Mouse (Mus musculus) R1 (cell line): Measurements from ENCODE around the gene Gdf9.

ENCODE experiments used
- DNase-seq: peaks from one replicate; pipeline ENCODE4 v3.0.0-alpha.2; 2018; ENCODE audit warnings: low read depth, low spot score

Gene Gdf9

GRCm38 (mm10) chr11:53445562-53445961 lies 14.7 kb downstream of the Gdf9 start:
- DNase-seq, result peak; percentile 36

GRCm38 (mm10) chr11:53446183-53446582 lies 15.4 kb downstream of the Gdf9 start:
- no peak for DNase-seq

DNA sequence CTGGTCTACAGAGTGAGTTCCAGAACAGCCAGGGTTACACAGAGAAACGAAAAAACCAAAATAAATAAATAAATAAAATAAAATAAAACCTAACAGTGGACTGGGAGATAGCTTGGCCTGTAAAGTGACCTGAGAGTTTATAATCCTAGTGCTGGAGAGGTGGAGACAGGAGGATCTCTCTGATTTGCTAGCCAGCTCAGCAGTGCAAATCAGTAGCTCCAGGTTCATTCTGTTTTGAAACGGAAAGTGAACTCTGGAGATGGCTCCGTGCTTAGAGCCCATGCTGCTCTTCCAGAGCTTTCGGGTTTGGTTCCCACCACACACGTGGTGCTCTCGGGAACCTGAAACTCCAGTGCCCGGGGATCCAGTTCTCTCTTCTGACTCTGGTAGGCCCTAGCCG lies 17.2 kb downstream of the Gdf9 start:
- DNase-seq, result no peak

DNA sequence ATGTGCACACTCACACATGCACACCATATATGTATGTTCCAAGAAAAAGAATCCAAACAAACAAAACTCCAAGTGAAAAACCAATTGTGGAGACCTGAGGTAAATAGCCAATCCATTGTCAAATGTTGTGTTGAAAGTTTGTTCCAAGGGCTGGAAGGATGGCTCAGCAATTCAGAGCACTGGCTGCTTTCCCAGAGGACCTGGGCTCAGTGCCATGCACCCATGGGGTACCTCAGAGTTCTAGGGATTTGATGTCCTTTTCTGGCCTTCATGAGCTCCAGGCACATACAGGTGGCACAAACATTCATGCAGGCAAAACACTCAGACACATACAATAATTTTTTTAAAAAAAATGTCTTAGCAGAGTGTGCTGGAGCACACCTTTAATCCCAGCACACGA lies 17.7 kb downstream of the Gdf9 start:
- no peak for DNase-seq

DNA sequence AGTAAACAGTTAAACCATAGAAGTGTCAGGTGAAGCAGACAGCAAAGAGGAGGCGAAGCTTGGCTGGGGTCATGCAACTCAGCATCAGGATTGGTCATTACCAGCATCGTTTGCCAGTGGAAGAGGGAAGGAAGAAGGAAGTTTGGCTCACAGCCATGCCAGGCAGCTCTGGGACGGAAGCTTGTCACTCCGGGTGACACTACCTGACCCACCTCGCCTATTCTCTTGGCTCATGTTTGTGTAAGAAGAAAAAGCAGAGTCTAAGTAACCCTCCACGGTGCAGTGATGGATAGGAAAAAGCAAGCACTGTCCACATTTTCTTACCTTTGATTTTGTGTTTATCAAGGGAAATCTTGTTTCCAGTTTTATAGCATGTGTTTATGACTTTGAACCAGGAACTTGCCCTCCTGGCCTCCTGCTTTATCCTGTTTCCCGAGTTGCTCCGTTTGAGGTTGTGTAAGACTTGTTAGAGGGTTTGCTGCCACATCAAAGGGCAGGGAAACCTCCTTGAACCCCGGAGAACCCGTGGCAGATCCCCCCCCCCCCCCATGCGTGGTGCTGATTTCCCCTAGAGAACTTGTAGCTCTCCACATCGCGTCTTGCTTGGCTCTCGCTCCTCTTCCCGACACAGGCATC lies 19.4 kb downstream of the Gdf9 start:
- no peak for DNase-seq

DNA sequence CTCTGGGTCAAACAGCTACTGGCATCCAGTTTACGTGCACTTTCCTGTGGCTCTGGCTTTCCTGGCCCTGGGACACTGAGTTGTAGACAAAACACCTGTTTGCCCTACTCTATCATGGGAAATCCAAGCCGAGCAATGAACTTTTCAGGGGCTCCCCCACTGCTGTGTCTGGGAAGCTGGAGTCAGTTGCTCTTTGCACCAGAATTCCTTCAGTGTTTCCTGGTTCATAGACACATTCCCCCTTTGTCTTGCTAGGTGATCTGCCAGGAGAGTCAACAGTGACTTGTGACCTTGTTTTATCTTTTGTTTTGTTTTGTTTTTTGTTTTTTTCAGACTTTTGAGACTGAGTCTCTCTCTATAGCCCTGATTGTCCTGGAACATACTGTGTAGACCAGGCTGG lies 20.5 kb downstream of the Gdf9 start:
- DNase-seq, result no peak

DNA sequence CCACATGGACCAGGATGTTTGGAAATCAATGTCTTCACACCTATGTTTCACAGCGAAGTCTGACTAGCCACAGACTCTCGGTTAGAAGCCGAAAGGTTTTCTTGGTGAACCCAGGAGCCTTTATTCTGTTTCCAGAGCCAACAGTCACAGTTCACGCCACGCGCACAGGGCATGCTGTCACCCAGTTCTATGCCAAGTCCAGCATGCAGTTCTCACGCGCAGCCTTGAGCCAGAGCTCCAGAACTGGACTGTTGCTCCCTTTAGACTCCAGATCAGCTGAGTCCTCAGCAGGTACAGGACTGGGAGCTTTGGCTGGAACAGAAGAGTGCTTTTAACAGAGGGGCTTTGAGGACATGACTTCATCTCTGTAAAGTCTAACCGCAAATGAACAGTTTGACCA lies 21.6 kb downstream of the Gdf9 start:
- DNase-seq, result no peak

DNA sequence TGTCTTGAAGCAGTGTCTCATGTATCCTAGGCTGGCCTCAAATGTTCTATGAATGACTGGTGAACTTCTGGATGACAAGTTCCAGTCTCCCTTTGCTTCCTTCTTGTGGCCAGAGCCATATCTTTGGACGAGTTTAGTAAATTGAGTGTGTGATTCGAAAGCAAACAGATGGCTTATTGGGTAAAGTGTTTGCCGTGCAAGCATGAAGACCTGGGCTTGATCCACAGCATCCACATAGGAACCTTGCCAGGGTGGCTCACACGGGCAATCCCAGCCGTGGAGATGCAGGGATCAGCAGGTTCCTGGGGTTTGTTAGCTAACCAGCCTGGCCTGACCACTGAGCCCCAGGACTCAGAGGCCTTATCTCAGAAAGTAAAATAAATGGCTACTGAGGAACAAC lies 22.2 kb downstream of the Gdf9 start:
- no peak for DNase-seq

DNA sequence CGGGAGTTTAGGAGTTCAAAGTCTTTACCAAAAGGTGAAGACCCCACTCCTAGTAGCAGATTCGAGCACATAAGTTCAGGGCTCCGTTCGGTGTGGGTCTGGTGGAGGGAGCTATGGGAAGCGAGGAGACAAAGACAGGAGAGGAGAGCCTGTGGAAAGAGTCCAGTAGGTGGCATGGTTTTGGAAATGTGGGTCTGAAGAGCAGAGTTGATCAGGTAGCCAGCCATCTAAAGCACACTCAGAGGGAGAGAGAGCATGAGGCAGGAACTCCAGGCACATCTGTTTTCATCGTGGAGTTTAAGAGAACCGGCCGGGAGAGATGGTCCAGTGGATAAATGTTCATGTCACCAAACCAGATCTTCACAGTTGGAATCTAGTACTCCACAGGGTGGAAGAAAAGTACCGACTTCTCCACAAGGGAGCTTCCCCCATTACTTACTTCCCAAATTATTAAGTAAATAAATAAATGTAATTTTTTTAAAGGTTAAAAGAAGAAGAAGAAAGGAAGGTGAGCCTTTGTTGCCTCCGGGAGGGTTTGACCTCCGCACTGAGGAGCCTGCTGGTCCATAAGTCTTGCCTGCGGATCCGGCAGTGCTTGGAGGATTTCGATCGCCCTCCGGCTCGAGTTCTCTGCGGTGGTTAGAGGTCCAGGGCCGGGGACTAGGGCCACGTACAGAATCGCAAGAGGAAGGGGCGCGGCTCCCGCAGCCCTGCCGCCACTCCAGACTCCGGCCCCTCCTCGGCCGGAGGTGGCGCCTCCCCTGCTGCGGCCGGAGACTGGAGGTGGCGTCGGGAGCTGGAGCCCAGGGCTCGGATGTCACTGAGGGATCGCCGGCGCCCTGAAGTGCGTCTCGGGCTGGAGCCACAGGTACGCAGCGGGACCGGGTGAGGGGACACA lies 25.9 kb downstream of the Gdf9 start, which contains the start of the genes Gm10447 and Shroom1:
TSS of gene Gm10447 (minus strand) at position 637 of the 898 bp plus-strand sequence.
TSS of gene Shroom1 (plus strand) at position 732 of the 898 bp plus-strand sequence.
- peak; percentile 66 for DNase-seq

- DNase-seq, result peak; percentile 24
Observed at GRCm38 (mm10) chr11:53457372-53457954, 26.6 kb downstream of the Gdf9 start.

DNA sequence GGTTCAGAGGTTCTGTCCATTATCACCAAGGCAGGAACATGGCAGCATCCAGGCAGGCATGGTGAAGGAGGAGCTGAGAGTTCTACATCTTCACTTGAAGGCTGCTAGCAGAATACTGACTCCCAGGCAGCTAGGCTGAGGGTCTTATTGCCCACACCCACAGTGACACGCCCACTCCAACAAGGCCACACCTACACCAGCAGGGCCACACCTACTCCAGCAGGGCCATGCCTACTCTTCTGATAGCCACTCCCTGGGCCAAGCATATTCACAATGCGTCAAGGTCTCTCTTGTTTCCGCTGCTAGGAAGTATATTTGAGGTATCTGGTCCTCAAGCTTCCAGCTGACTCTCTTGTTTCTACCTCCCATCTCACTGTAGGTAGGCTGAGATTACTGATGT lies 28.2 kb downstream of the Gdf9 start:
- DNase-seq, result peak; percentile 78

GRCm38 (mm10) chr11:53460192-53460591 lies 29.4 kb downstream of the Gdf9 start:
- no peak for DNase-seq

DNA sequence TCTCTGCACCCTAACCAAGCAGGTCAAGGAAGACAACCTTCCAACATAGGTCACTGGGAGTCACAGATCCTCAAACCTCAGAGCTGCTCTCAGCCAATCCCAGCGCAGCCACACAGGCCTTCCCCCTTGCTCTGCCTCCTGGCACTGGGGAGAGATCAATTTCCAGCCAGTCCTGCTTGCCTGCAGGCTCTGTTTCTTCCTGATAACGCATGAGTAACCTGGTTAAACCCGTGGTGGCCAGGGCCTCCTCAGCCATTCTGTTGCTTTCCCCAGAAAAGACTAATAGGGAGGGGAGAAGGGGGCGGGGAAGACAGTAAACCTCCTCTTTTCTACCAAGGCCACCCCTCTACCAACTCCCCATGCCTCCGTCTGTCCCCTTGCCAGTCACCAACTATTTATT lies 30.9 kb downstream of the Gdf9 start:
- DNase-seq, result no peak

DNA sequence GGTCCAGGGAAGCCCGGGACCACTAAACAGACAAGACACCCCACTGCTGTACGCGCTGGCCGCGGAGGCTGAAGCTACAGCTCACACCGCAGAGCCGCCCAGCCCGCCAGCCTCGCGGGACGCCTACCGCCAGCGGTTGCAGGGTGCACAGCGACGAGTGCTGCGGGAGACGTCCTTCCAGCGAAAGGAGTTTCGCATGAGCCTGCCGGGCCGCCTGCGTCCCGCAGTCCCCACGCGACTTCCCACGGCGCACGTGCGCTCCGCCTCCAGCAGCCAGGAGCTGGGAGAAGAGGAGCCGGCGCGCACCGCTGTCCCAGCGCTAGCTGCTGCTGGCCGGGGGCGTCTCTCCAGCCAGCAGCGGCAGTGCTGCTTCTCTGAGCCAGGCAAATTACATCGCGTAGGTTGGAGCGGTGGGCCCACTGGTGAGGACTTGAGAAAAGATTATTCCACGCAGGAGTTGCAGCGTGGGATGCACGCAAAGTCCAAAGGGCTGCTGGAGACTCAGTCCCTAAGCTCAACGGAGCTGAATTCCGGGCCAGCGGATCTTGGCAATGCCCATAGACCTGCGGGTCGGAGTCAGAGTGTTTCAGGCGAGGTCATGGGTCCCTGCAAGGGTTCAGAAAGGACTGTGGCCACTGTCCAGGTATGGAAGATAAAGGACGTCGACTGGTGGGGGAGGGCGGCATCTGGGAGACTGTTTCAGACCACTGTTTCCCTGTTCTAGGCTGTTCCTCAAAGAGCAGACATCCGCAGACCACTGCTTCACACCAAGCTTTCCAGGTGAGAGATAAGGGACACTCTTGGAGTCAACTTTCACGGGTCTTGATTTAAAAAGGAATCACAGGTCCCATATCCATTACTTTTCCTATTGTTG lies 33.0 kb downstream of the Gdf9 start:
- peak; percentile 56 for DNase-seq

GRCm38 (mm10) chr11:53466231-53466971 lies 35.6 kb downstream of the Gdf9 start:
- DNase-seq, result peak; percentile 91

DNA sequence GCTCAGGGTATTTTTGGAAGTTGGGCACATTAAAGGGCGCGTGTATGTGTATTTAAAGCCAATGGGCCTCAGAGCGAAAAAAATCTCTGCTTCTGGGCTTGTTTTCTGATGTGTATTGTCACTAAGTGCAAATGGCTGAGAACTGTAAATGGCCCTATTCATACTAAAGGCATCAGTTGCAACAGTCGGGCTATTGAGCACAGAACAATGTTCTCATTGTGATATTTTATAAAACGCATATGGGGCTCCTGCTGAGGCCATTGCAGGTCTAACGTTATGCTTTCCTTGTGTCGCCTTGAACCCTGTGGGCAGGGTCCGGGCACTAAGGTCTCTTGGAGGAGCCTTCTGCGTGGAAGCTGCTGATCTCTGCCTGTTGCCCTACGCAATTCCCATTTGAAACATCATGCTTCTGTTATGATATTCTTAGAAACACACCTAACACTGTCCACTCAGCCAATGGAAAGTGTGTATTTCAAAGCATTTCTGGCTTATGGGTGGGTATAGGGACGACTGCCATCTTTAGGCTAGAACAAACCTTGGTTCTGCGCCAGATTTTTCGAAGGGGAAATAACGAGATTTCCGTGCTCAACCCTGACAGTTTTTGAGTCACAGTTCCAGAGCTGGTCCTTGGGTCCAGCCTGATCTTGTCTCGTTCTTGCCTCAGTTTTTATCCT lies 38.6 kb downstream of the Gdf9 start:
- no peak for DNase-seq

DNA sequence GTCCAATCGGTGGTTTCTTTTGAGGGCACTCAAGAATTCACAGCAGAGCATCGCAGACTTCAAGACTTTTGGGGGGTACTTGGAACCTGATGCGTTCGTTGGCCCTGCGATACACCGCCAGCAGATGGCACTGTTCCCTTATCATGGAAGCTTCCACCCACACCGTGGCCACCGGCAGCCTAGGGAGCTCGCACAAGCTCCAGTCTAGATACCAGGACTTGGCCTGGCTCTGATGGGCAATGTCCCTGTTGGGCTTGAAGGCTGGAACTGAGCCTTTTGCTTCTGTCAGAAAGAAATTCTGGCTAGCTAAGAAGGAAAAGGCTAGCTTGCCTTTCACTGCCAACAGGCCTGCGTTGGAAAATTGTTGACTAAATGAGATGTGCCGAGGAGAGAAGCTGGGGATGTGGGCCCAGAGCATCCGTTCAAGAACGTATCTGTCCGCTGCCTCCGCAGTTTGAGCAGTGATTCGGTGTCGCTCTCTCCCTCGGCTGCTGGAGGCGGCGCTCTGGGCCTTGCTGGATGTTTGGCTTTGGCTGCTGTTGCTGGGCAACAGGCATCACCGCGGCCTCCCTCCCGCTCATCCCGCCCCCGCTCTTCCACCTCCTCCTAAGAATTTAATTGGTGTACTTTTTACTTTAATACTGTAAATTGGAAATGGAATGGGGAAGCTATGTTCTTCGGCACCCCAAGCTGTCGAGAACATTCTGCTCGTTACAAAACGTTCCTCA lies 39.3 kb downstream of the Gdf9 start, which contains the start of gene Gm9837:
TSS of gene Gm9837 (minus strand) at position 512 of the 728 bp plus-strand sequence.
- DNase-seq, result peak; percentile 87

GRCm38 (mm10) chr11:53472709-53473108 lies 41.9 kb downstream of the Gdf9 start:
- no peak for DNase-seq

GRCm38 (mm10) chr11:53475620-53476019 lies 44.8 kb downstream of the Gdf9 start:
- DNase-seq, result no peak
